Mouse (Mus musculus): ENCODE results near the gene Gm4214.
"Not testable (repeated sequence)": the region's sequence is repeated elsewhere in the genome, so short reads cannot be mapped to it uniquely, and the experiment has no call there.

GRCm38 (mm10) chr7:23019823-23020222, 35.4 kb upstream of the Gm4214 start, which contains the start of gene Gm4216:
- not testable (repeated sequence) for TF ChIP-seq CTCF (conservative IDR thresholded peaks at IDR 0.05; ENCODE audit: insufficient read depth, insufficient read length, low read depth, low read length); POLR2A (IDR thresholded peaks at IDR 0.05; ENCODE audit: low read depth, low read length)

All from kidney, adult 2 months (tissue).